In genomic region chr2:91627486-91627885, GRCm38 (mm10) we compare ENCODE assay signal across 36 mouse cellular contexts. TPM values are rescaled to one million over a fixed set of nuclear protein-coding genes. Genes with fewer than 3 reads are reported as not detected.
"Had no signal": no experiment of that assay in that cellular context is flagged by ENCODE, and none has a peak within 500 bp of the region (broad histone marks: within the 10 kb centered on the region; RNA-seq: fewer than 3 reads in every experiment).

No protein-coding gene starts in this region.

- H3K27ac ChIP-seq: limb, embryonic 10.5 days; limb, embryonic 12.5 days; limb, embryonic 13.5 days; limb, embryonic 15.5 days; liver, embryonic 12.5 days; liver, embryonic 13.5 days; liver, embryonic 14.5 days; liver, embryonic 15.5 days; lung, embryonic 15.5 days; macrophage; midbrain, embryonic 10.5 days; midbrain, embryonic 12.5 days; midbrain, embryonic 13.5 days; midbrain, embryonic 15.5 days; neural tube, embryonic 12.5 days had no signal

- DNase-seq: left cerebral cortex, postnatal 4 days; liver; liver, embryonic 13.5 days; liver, postnatal 0 days; lung, adult 18-20 months; lung, adult 2 months; lung, embryonic 14.5 days; lung, postnatal 10 days; lung, postnatal 14 days; lung, postnatal 36 days; lung, postnatal 4 days; midbrain, embryonic 14.5 days had no signal

- H3K27me3 ChIP-seq: limb, embryonic 12.5 days; limb, embryonic 13.5 days; limb, embryonic 15.5 days; liver, embryonic 13.5 days; liver, embryonic 15.5 days; lung, embryonic 15.5 days; midbrain, embryonic 12.5 days; midbrain, embryonic 13.5 days; midbrain, embryonic 15.5 days; neural tube, embryonic 12.5 days had no signal

- H3K4me2 ChIP-seq: limb, embryonic 12.5 days; limb, embryonic 13.5 days; limb, embryonic 15.5 days; liver, embryonic 12.5 days; liver, embryonic 13.5 days; liver, embryonic 15.5 days; lung, embryonic 14.5 days; lung, embryonic 15.5 days; midbrain, embryonic 11.5 days; midbrain, embryonic 12.5 days; midbrain, embryonic 13.5 days; midbrain, embryonic 15.5 days; neural tube, embryonic 12.5 days had no signal

- ATAC-seq: liver, embryonic 12.5 days; liver, postnatal 0 days; lung, postnatal 0 days; midbrain, embryonic 13.5 days; midbrain, embryonic 15.5 days; midbrain, embryonic 16.5 days had no signal

- H3K4me3 ChIP-seq: limb, embryonic 10.5 days; limb, embryonic 12.5 days; limb, embryonic 13.5 days; limb, embryonic 15.5 days; liver, embryonic 12.5 days; liver, embryonic 13.5 days; liver, embryonic 15.5 days; lung, embryonic 15.5 days; megakaryocyte, embryonic 14.5 days; midbrain, embryonic 10.5 days; midbrain, embryonic 12.5 days; midbrain, embryonic 13.5 days; midbrain, embryonic 15.5 days; myocyte; neural tube, embryonic 12.5 days had no signal

- H3K4me1 ChIP-seq: limb, embryonic 10.5 days; limb, embryonic 12.5 days; limb, embryonic 13.5 days; limb, embryonic 15.5 days; liver, embryonic 12.5 days; lung, embryonic 15.5 days; midbrain, embryonic 12.5 days; midbrain, embryonic 13.5 days; midbrain, embryonic 15.5 days; neural tube, embryonic 12.5 days had no signal

- H3K9me3 ChIP-seq: limb, embryonic 10.5 days; limb, embryonic 12.5 days; limb, embryonic 13.5 days; limb, embryonic 15.5 days; liver, embryonic 12.5 days; liver, embryonic 13.5 days; liver, embryonic 15.5 days; lung, embryonic 15.5 days; megakaryocyte, embryonic 14.5 days; midbrain, embryonic 10.5 days; midbrain, embryonic 12.5 days; midbrain, embryonic 13.5 days; midbrain, embryonic 15.5 days; neural tube, embryonic 12.5 days had no signal

- H3K9ac ChIP-seq: limb, embryonic 12.5 days; limb, embryonic 13.5 days; limb, embryonic 15.5 days; liver, embryonic 12.5 days; liver, embryonic 13.5 days; liver, embryonic 14.5 days; liver, embryonic 15.5 days; liver, postnatal 0 days; lung, embryonic 14.5 days; lung, embryonic 15.5 days; midbrain, embryonic 12.5 days; midbrain, embryonic 13.5 days; midbrain, embryonic 15.5 days; neural tube, embryonic 12.5 days had no signal

RNA-seq across cellular contexts. Expression of gene F2, which starts 8.7 kb away (rescaled TPM):
- total RNA-seq: left cerebral cortex, postnatal 36 days; megakaryocyte progenitor cell, adult 5-6 weeks; megakaryocyte, adult 5-6 weeks; midbrain, postnatal 0 days; monocyte, adult 5-6 weeks had no signal
- polyA plus RNA-seq: limb, embryonic 10.5 days; macrophage; midbrain, embryonic 12.5 days; midbrain, embryonic 13.5 days had no signal
